Mouse (Mus musculus): ENCODE results near the gene Shb. TPM values are rescaled to one million over a fixed set of nuclear protein-coding genes. Genes with fewer than 3 reads are reported as not detected.

The Shb gene
- polyA plus RNA-seq, 1 experiment, result 29.4 TPM

DNA sequence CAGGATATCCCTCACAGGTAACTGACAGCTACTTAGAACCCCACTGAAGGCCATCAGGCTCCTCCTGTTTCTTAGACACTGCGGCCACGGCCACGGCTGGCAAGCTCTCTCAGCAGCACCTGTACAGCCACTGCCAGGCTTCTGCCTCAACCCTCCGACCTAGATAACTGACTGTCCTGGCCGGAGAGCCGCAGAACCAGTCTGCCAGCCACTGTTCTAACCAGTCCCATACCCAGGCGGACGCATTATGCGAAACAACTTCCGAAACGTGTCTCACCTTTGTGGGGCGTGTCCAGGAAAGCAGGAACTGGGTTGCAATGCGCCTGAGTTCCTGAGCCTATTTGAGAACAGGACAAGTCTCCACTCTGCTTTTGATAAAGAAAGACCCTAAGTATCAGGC, 50.0 kb downstream of the Shb start:
- DNase-seq (ENCODE audit: low spot score), result peak; percentile 54

DNA sequence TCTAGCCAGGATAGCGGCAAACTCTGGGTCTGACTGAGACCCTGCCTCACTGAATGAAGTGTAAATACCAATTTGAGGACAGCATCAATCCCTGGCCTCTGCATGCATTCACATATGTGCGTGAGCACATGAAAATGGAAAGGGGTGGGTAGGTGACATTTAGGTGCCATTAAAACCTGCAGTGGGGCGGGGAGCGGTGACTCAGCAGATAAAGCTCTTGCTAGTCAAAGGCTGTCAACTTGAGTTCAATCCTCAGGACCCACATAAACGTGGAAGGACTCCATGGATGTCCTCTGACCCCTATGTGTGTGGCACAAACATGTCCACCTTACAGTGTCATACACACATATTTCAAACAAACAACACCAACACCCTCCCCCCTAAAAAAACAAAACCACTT, 50.8 kb downstream of the Shb start:
- no peak for DNase-seq (ENCODE audit: low spot score)

DNA sequence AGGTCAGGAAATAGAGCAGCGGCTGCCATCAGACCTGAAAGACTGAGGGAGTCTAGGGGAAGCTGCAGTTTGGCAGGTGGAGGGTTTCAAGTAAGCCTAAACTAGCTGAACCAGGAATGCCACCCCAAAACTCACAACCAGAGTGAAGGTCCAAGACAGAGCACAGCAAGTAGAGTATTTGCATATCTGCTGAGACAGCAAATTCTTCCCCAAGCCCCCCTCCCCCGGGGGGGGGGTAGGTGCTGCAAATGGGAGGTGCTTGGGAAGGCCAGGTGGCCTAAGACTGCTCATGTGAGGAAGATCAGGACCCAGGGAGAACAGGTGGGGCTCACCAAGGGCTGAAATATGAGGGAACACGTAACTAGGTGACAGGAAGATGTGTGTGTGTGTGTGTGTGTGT, 51.7 kb downstream of the Shb start:
- no peak for DNase-seq (ENCODE audit: low spot score)

DNA sequence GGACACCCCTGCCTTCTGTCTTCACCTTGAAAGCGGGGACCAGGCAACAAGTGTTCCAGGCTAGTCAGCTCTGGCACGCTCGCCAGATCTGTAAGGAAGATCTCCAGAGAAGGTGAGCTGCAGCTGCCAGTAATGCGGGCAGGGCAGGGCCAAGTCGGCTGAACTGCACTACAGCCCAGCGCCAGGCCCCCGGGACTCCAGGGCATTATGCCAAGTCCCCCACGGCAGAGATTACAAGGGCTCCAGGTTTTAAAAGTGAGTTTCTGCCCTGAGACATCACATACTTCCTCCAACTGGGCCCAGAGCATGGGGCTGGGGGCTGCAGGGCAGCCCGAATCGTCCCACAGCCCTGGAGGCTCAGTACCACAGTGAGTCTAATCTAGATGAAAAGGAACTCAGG, 52.8 kb downstream of the Shb start:
- DNase-seq (ENCODE audit: low spot score), result no peak

DNA sequence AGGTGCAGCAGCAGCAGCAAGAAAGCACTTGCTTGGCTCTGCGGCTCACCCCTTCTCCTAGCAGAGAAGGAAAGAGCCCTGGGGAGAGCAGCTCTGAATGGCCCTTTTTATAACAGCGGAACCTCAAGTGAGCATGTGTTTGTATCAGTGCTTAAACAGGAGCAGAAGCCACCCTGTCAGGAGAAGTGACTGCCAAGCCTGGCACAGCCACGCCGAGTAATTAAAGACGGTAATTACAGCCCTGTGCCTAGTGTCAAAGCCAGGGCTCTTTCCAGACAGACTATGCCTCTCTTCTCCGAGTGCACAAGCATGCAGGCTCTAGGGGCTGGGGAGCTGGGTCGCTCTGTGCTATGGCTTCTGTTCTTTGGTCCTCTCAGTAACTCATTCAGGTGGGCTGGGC, 54.1 kb downstream of the Shb start:
- DNase-seq (ENCODE audit: low spot score), result no peak

DNA sequence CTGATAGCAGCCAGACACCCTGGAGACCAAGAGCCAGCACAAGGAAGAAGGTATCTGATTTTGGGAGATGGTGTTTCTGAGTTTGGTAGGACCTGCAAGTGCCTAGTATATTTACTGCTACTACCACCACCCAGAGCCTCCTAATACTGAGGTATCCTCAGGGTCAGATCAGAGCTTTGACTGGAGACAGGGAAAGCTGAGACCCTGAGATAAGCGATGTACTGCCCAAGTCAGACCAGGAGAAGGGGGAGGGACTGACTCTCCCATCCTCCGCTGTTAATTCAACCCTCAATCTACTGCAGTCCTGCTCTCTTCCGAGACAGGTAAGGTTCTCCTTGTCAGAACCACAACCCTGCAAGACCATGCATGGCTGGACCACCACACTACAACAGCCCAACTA, 55.2 kb downstream of the Shb start:
- no peak for DNase-seq (ENCODE audit: low spot score)

DNA sequence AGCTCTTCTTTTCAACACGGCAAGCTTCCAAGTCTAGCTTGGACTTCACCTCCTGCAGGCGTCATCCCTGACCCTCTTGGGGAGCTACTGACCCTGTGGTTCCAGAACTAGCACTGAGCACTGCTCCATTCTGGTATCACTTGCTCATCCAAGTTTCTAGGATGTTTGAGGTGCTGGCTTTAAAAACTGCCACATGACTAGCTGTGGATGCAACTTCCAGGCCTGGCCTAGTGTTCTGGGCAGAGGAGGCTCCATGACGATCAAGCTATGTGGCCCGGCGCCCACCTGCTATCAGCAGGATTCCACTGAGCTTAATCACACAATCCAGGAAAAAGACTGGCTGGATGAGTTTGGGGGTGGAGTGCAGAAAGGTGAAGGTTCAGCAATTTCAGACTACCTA, 57.4 kb downstream of the Shb start:
- no peak for DNase-seq (ENCODE audit: low spot score)

DNA sequence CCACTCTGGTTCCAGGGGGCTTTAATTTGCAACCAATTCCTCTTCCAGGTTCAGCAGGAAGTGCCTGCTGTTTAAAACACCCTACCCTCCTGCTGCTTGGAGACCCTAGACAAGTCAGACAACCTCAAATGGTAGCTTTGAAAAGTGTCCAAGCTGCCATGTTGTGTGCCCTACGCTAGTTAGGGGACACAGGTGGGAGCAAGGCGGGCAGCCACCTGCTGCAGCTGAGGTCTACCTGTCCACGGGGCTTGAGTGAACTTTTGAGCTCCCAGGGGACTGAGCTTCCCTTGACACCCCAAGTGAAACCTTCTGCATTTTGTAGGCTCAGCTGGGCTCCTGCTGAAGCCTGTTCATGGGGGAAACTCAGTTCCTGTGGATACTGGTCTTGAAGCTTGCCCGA, 58.1 kb downstream of the Shb start:
- DNase-seq (ENCODE audit: low spot score), result no peak

DNA sequence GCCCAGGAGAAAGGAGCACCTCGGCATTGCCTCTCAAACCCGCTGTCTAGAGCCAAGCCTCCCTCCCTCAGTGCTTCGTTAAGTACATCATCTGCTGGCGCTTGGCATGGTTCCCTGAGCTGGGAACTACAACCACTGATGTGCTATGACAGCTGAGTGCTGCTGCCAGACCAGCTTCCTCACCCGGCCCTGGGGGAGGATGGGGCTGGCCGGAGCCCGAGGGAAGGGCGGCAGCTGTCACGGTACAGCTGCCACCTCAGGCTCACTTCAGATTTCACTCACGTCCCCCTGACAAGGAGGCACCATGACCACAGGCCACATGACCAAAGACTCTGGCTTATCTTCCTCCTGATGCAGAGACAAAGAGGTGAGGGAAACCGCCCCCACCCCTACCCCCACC, 59.1 kb downstream of the Shb start:
- DNase-seq (ENCODE audit: low spot score), result no peak

DNA sequence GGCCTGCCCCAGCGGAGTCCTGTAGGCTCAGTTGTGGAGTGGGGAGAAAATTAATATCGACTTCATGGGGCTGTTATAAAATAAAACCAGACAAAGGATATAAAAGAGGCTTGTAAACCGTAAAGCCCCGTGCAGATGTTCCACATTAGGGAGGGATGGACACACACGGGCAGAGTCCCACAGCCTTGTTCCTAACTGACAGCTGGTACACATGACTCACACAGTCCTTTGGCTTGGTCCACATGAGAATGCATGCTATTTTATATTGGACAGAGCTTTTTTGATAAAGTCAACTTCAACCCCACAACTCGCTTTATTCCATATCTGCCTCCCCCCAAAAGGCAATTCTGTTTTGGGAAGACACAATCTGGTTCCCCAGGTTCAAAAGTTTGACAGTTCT, 59.6 kb downstream of the Shb start:
- no peak for DNase-seq (ENCODE audit: low spot score)

DNA sequence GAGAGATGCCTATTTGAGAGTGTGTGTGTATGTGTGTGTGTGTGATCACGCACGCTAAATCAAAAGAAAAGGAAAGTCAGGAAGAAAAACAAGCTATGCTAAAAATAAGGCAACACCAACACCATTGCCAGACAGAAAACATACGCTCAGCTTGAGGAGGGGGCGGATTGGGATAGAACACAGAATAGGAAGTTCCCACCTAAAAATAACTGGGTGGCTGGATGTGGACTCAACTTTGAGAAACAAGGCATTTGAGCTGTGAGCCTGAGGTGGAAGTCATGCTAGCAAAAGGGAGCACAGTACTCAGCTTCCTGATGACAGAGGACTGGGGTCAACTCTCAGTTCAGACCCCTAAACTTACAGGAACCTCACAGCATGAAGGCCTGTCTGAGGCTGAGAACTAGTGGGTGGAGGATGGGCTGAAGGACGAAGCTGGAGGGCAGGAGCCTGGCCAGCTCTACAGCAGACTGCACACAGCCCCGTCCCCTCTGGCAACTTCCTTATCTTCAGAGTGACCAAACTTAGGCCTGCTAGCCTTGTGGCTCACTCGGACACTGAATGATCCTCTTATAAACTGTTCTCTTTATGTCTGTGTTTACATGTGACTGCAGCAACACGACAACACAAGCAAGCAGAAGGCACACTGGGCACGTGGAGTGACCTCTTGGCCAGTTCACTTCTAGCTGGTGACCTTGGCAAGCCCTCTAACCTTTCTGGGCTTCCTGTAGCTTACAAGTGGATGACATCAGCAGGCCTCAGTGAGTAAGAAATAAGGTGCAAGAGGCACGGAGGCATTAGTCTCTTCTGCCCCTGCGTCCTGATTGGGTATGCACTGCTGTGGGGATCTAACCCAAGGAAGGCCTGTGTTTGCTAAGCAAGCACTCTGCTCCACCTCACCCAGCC, 60.4 kb downstream of the Shb start:
- DNase-seq (ENCODE audit: low spot score), result no peak

DNA sequence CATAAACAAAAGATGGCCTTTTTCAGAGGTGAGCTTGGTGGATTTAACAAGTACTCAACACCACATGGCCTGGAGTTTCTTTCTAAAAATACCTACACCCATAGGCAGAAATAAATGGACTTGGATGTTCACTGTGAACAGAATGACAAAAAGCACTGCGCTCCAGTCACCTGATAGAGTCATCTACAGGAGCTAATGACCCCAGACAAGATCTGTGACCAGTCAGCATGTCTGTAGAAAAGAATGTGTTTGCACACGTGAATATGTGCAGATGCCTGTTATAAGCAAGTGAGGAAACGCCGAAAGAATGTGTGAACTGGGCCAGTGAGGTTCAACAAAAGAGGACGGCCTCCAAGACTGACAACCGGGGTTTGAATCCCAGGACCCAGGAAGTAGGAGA, 63.2 kb downstream of the Shb start:
- DNase-seq (ENCODE audit: low spot score), result no peak

DNA sequence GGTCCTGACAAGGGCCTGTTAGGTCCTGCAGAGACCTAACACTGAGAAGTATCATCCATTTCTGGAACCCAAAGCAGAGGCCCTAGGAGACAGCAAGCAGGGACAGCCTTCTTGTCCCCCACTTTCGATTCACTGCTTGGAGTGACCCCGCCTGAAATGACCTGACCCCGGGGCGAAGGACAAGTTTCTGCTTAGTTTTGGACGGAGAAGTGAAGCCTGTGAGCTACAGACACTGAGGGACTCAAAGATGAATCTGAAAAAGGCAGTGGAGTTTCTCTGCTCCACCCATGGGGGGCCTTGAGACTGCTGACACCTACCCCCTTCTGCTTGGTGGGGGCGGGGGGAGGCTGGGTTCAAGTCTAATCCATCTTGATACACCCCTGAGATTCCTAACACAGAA, 63.8 kb downstream of the Shb start:
- no peak for DNase-seq (ENCODE audit: low spot score)

DNA sequence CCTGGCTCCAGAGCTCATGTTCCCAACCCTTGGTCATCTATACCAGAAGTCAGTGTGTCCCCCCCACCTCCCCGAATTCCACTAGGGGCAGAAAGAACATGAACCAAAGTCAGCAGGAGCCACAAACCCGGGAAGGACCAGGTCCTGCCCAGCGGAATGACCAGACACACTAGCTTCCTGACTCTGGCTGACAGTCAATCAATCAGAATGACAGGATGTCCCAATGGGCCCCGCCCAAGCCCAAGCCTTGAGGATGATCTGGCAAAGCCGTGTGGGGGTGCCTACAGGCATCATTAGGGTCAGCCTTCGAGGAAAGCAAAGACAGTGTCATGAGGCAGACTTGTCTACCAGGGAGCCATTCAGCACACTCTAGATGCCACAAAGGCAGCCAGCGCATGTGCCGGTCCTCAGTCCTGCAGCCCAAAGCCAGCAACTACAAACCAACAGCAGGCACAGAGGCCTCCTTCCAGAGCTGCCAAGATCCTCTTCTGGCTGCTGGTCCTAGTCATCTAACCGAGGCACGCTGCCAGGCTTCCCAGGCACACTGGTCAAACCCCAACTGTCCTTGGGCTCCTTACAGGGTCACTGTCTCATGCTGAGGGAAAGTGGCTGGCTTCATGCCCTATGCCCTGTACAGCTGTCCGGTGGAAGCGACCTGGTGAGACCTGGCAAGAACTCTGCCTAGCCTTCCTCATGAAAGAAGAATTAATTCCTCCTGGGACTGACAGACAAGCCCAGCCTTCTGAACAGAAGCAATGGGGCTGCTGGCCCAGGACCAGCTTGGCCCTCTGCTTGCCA, 65.0 kb downstream of the Shb start:
- no peak for DNase-seq (ENCODE audit: low spot score)

DNA sequence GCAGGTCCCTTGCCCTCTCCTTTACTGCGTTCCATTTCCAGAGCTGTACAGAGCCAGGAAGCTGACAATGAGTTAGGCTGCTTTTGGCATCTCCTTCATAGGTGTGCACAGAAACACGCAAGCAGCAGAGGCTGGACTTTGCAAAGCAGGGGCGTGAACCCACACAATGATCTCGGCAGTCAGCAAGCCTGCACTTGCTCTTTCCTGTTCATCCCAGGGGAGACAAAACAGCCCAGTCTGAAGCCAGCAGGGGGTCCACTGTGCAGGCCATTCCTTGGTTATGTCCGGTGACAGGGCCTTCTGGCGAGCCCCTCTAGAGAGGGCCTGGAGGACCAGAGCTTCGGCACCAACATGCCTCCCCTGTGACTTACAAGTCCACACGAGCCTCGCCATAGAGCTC, 67.3 kb downstream of the Shb start:
- DNase-seq (ENCODE audit: low spot score), result no peak

DNA sequence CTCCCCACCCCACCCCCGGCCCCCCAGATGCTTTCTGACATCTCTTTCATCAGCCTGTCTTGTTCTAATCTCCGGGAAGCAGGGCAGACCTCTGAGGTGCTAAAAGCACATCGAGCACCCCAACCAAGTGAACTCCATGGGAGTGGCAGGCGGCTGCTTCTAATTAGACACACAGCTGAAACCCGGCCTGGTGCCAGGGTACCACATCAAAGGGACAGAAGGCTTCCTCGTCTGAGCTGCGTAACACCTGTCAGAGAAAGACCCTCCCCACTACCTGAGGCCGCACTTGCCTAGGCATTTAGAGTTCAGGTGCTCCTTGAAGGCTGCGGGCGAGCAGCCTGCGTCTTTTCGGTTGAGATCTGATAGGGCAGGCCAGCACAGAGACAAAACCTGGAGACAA, 67.7 kb downstream of the Shb start:
- DNase-seq (ENCODE audit: low spot score), result no peak

DNA sequence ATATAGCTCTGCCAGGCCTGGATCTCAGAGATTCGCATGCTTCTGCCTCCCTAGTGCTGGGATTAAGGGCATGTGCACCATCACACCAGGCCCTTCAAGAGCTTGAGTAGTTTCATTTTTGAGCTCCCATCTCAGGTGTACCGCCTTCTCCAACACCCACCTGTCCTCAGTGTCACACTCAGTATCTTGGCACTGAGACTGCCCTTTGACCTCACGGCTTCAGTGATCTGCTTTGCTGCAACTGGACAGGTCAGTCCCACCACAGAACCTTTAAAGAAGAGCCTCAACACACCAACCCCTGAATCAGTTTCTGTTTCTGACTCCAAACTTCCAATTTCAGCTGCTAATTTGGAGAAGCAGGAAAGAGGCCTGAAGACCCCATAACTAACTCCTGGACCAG, 68.1 kb downstream of the Shb start:
- no peak for DNase-seq (ENCODE audit: low spot score)

DNA sequence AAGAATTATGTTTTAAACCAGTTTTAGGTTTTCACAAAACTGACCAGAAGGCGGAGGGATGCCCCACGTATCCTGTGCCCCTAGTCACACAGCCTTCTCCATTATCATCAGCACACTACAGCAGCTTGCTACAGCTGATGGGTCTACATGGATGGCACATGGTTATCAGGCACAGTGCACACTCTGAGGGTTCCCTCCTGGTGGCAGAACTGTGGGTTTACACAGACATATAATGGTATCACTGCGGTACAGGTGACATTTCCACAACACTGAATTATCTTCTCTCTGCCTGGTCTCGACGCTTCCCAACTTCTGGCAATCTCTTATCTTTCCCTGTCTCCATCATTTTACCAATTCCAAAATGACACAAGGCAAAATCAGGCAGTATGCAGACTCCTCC, 69.6 kb downstream of the Shb start:
- no peak for DNase-seq (ENCODE audit: low spot score)

DNA sequence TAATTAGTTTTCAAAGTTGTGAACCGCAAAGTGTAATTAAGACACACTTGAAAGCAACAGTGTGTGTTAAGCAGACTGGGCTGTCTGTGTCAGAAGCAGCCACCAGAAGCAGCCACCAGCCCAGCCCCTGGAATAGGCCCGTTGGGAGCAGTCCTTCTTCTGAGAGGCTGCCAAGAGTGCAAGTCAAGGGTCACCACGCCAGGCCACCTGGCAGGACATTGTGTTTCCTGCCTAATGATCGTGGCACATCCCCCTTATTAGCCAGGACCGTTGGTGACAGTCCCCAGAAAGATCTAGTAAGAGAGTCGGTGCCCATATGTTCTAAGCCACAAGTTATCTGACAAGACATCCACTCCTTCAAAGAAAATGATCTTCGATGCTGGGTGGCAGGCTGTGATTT, 70.6 kb downstream of the Shb start:
- DNase-seq (ENCODE audit: low spot score), result no peak

DNA sequence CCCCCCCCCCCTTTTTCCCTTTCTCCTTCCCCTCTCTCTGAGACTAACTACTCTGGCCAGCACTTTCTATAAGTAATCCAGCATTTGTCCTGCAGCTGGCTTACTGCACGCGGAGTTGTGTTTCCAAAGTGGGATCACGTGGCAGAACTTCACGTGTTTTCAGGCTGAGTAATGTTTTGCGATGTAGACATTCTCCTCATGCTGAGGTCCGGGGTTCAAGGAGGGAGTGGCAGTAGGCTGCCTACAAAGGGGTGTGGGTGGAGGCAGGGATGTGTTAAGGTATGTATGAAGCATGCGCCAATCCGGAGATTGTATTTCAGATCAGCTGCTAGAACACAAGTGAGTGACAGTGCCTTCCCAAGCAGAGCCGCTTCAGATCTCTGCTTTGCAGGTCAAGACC, 72.9 kb downstream of the Shb start:
- DNase-seq (ENCODE audit: low spot score), result no peak

DNA sequence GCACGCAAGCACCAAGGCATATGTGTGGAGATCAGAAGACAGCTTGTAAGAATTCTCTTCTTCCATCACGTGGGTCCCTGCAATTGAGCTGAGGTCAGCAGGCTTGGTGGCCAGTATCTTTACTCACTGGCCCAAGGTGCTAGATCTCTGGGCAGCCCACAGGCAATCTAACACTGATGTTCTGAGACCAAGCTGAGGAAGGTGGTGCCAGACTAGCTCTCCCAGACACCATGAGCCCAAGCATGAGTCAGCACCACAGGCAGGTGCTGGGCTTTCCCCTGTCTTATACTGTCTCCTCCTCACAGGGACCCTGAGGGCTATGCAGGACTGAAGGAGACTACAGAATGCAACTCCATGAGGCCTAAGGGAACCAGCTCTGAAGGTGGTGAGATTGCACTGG, 74.7 kb downstream of the Shb start:
- no peak for DNase-seq (ENCODE audit: low spot score)

DNA sequence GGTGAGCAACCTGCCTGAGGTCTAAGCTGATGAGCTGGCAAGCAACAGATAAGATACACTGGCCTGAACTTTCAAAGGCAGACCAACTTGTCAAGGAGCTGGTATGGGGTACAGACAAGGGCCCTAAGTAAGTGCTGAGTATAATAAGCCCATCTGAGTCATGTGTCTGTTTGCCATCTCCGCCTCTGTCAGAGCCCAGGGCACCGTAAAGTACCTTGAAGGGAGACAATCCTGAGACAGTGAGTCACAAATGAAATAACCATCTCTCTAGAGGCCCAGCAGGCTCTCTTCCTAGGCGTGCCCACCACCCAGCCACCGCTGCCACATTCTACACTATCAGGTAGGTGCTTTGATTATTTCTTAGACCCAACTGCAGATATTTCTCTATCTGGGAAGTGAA, 77.3 kb downstream of the Shb start:
- DNase-seq (ENCODE audit: low spot score), result no peak

DNA sequence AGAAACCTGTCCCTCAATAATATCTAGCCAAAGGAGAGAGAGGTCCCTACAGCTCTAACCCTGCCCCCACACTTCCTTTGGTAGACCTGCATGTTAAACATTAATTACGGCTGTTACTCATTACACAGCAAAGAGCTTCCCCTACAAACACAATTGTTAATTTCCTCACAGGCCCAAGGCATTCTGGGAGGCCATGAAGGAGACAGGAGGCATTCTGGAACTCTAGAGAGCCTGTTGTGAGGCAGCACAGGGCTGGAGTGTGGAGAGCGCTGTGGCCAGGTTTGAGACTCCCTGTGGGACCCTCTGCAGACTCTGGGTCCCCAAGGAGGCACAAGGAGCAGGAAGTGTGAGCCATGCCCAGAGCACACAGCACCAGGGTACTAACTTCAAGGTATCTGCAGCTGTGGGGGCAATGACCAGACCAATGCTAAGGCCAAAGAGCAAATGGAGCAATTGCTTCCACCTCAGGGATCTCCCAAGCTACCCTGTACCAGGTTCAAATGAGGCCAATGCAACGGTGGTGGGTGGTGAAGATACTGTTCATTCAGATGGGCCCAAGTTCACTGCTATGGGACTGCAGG, 78.9 kb downstream of the Shb start:
- DNase-seq (ENCODE audit: low spot score), result no peak

All from urinary bladder, adult 2 months (tissue).